ENCODE assay signal across 8 mouse cellular contexts in the genomic region with DNA sequence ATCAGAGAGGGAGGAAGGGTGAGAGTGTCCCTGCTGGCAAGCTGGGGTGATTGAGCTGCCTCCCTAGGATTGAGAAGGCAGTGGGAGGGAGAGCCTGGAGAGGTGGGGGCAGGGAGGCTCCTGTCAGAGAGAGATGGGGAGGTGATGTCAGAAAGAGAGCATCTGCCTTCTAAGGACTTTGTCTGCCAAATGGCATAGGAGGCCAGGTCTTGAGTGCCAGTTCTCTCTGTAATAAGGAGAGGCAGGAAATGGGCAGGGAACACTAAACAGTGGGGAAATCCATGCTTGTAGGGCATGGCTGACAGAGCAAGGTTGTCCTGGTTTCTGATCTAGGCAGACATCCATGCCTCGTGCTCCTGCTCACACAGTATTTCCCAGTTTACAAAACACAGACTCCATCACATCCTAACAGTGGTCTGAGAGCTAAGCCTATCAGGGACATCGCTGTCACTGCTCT.
DNase-seq lines count a peak whose midpoint lies in the region; ATAC-seq lines count a peak whose summit lies in the region.

No protein-coding gene starts in this region.

- peak; percentile 68 for ATAC-seq in frontal cortex, adult (ENCODE audit: low TSS enrichment)

- no peak for DNase-seq in frontal cortex, postnatal 10 days (ENCODE audit: low spot score in 2 of 2)
- DNase-seq in right cerebral cortex, adult 18-20 months: peak; percentile 53
- DNase-seq in right cerebral cortex, postnatal 36 days (ENCODE audit: low spot score in 2 of 2): no peak
- DNase-seq in heart, postnatal 4 days: peak; percentile 43
- peak; percentile 36 for DNase-seq in skeletal muscle tissue, adult 2 months (ENCODE audit: low read depth, low spot score)
- no peak for DNase-seq in spleen, adult 18-20 months
- DNase-seq in spleen, postnatal 4 days (ENCODE audit: low spot score in 2 of 2): no peak

Comparison
In these comparisons a context has a peak if more than half of its experiments do, and no peak if none do; other contexts are left out.
1. DNase-seq: peak in right cerebral cortex, adult 18-20 months (single experiment), heart, postnatal 4 days (single experiment) and skeletal muscle tissue, adult 2 months (single experiment); none in frontal cortex, postnatal 10 days (0 of 2), right cerebral cortex, postnatal 36 days (0 of 2), spleen, adult 18-20 months (0 of 2) and spleen, postnatal 4 days (0 of 2).